Mouse (Mus musculus) heart, adult 2 months (tissue): ENCODE data around the gene Agpat2. TPM values are rescaled to one million over a fixed set of nuclear protein-coding genes. Genes with fewer than 3 reads are reported as not detected.

ENCODE experiments used
- DNase-seq, 2 experiments: peaks; one replicate each; pipeline ENCODE4 v3.0.0; 2021
- H3K27ac ChIP-seq: fragments of 200-600 bp; 2 replicates; pipeline ENCODE4 v1.8.1; 2022
- H3K27me3 ChIP-seq: fragments of 200-500 bp; 2 replicates; pipeline ENCODE4 v1.6.1; 2012; ENCODE audit warnings: mild to moderate bottlenecking, low read length, inconsistent platforms, mixed read lengths; ENCODE audit not compliant: control insufficient read depth, insufficient read depth
- H3K36me3 ChIP-seq: fragments of 200-500 bp; 2 replicates; pipeline ENCODE4 v1.6.1; 2012; ENCODE audit warnings: low read length, inconsistent platforms; ENCODE audit not compliant: control insufficient read depth, insufficient read depth
- H3K4me1 ChIP-seq: fragments of 200-500 bp; 2 replicates; pipeline ENCODE4 v1.6.1; 2011; ENCODE audit warnings: low read length; ENCODE audit not compliant: control insufficient read depth, insufficient read depth
- H3K4me3 ChIP-seq: fragments of 200-600 bp; 2 replicates; pipeline ENCODE4 v1.8.1; 2022
- H3K79me2 ChIP-seq: fragments of 200-500 bp; replicated peaks from 2 replicates; pipeline ENCODE4 v1.6.1; 2012; ENCODE audit warnings: mild to moderate bottlenecking, inconsistent platforms, low read length, moderate library complexity, mixed read lengths; ENCODE audit not compliant: control insufficient read depth, insufficient read depth
- H3K9ac ChIP-seq: fragments of 200-500 bp; 2 replicates; pipeline ENCODE4 v1.6.1; 2012; ENCODE audit warnings: low read depth, mild to moderate bottlenecking, control low read depth, inconsistent platforms, low read length, mixed read lengths
- CTCF ChIP-seq: fragments of 200-600 bp; IDR thresholded peaks from 2 replicates; pipeline ENCODE4 v1.8.1; 2022; ENCODE audit warnings: antibody characterized with exemption, mild to moderate bottlenecking, moderate library complexity
- EP300 ChIP-seq: fragments of 200-500 bp; IDR thresholded peaks from 2 replicates; pipeline ENCODE4 v1.6.1; 2011; ENCODE audit warnings: low read depth, low read length, control low read depth; ENCODE audit not compliant: insufficient read depth
- POLR2A ChIP-seq: fragments of 200-500 bp; IDR thresholded peaks from 2 replicates; pipeline ENCODE4 v1.6.1; 2011; ENCODE audit warnings: mild to moderate bottlenecking, low read depth, low read length, control low read depth; ENCODE audit not compliant: insufficient read depth
- WGBS: fragments of 180-500 bp; shearing (Covaris S2); methylation state at CpG from one replicate; pipeline ENCODE4 v1.1.7; 2018; 5-methylcytosine and 5-hydroxymethylcytosine counted together
- intact Hi-C: fragments of 180-260 bp; cut with DNase I; formaldehyde crosslinking; loops from one replicate; pipeline ENCODE4 v1.15.1; 2025
- long read RNA-seq: library from polyadenylated mRNA; stranded (forward); transcript quantifications from one replicate; pipeline ENCODE4 v2.0.0, GENCODE M21; 2021
- polyA plus RNA-seq: library from polyadenylated mRNA; depleted of rRNA; stranded (reverse); fragments of >200 nt; gene quantifications from 2 replicates; pipeline ENCODE4 v1.2.3, GENCODE M21; 2012; rRNA removed
- total RNA-seq, 2 experiments: library from RNA; stranded (reverse); gene quantifications; 2 replicates each; pipeline ENCODE4 v1.2.3; 2021

The Agpat2 gene
- total RNA-seq (10 to 100 TPM; 52.8 to 59.2 TPM), polyA plus RNA-seq (117 and 142 TPM in 2 replicates)
- long read RNA-seq, transcript Agpat2-202 (6 exons, 1,273 nt), result minor isoform, 8 of 80 reads
- long read RNA-seq, transcript Agpat2-201 (6 exons, 1,489 nt), result major isoform, 55 of 80 reads
- long read RNA-seq, partial matches to known transcripts, result 14 of 80 reads
- long read RNA-seq, other reads (novel, unspliced or antisense), result 0 of 80 reads

DNA sequence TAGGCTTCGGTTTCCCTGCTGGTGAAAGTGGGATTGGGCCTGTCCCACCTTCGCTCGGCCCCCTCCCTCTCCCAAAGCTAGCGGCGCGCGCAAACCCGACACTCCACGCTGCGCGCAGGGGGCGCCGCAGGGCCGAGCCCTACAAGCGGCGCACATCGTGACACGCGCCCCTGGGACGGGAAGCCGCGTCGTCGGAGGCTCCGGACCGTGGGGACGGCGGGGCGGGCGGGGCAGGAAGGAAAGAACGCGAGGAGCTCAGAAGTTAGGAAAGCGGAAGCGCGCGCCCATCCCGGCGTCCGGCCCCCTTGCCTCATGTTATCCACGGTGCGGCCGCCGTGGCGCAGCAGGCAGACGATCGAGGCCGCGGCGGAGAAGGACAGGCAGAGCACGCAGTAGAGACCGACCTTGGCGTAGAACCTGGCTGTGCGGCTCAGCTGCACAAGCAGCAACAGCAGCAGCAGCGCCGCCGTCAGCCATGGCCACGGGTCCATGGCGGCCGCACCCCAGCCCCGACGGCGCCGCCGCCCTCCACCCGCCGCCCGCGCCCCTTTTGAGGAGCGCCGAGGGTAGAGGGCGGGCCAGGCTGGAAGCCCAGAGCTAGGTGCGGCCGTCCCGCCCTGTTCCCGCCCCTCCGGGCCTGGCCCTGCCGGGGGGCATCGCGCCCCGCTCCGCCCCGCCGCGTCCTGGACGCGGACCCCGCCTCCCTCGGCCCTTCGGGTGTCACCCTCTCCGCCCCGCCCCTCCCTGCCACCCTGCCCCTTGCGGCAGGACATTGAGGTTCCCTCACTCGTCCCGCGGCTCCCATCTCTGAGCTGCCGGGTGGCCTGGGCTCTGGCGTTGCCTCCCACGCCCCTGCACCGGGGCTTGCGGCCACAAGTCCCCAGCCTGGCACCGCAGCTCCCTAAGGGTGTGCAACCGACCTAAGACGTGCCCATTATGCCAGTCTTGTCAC, at the start of gene Agpat2:
Agpat2 (minus strand) TSS at position 698 of the 952 bp plus-strand sequence.
- under 1% methylated on average over 97 of the region's 103 CpGs for WGBS
- H3K4me1 ChIP-seq, result peaks cover 4% of the 10 kb centered on the region
- DNase-seq, result peak; percentile 86 to 90
- H3K27me3 ChIP-seq, result no peaks in the 10 kb centered on the region
- no peaks in the 10 kb centered on the region for H3K36me3 ChIP-seq
- no peaks in the 10 kb centered on the region for H3K79me2 ChIP-seq
- TF ChIP-seq EP300 (no peak), POLR2A (peak; percentile 64; the same call in 1 of the 2 replicates), CTCF (peak; percentile 58)
- H3K9ac ChIP-seq, result peak within 1 kb of the TSS; percentile 95
- H3K4me3 ChIP-seq, result peak within 1 kb of the TSS; percentile 79
- peak within 1 kb of the TSS; percentile 67 for H3K27ac ChIP-seq
- intact Hi-C loops, result loop anchor here (2.0 kb wide), 1 partner anchor 37 kb away; no protein-coding TSS in a partner anchor

DNA sequence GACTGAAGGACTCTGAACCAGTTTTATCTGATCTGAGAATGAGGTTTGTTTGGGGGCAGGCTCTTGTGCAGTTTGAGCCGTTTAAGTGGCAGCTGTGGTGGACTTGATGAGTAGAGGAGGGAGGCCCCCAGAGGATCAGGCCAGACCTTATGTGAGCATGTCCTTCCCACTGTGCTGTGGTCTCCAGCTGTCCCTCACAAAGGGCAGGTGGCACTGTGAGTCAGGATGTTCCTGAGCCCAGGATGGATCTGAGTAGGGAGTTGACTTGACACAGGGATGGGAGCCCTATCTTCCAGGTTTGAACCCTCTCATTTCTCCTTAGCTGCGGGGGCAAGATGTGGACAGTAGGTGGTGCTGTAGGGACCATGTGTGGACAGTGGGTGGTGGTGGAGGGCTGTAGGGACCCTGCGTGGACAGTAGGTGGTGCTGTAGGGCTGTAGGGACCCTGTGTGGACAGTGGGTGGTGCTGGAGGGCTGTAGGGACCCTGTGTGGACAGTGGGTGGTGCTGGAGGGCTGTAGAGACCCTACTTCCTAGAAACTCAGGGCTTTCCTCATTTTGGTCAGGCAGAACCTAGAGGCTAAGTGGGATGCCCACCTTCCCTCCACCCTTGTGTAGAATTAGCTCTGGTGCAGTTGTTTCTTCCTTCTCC, 42.6 kb upstream of the Agpat2 start:
- H3K27ac ChIP-seq, result no peak overlapping the region
- peak; percentile 71 to 74 for DNase-seq
- intact Hi-C loops, result loop anchor here (5.0 to 10.0 kb wide), 3 partner anchors 258 to 591 kb away; partner anchors contain the start of gene Surf6
- WGBS, result 13% methylated on average over 3 of the region's 3 CpGs
- peak; percentile 99 for TF ChIP-seq EP300
- TF ChIP-seq POLR2A, result no peak; the same call in 1 of the 2 replicates
- TF ChIP-seq CTCF, result peak; percentile 84
- no peaks in the 10 kb centered on the region for H3K79me2 ChIP-seq
- no peaks in the 10 kb centered on the region for H3K27me3 ChIP-seq
- H3K4me1 ChIP-seq, result peaks cover 3% of the 10 kb centered on the region; the same call in 1 of the 2 replicates
- H3K9ac ChIP-seq, result no peak overlapping the region
- H3K4me3 ChIP-seq, result no peak overlapping the region
- H3K36me3 ChIP-seq, result no peaks in the 10 kb centered on the region

- Histone ChIP-seq H3K27me3 (no peaks in the 10 kb centered on the region), H3K4me1 (peaks cover 8% of the 10 kb centered on the region), H3K9ac (no peak overlapping the region), H3K27ac (no peak overlapping the region), H3K36me3 (peaks cover under 1% of the 10 kb centered on the region; the same call in 1 of the 2 replicates), H3K79me2 (no peaks in the 10 kb centered on the region), H3K4me3 (no peak overlapping the region)
- intact Hi-C loops, result loop anchor here (10.0 kb wide), 1 partner anchor 261 kb away; the partner anchor contains the start of gene Surf6
- WGBS, result 69% methylated on average over 2 of the region's 2 CpGs
- TF ChIP-seq EP300 (no peak), CTCF (peak; percentile 52), POLR2A (no peak)
- DNase-seq, result no peak
Measured at GRCm38 (mm10) chr2:26643942-26644341, 39.7 kb upstream of the Agpat2 start.

DNA sequence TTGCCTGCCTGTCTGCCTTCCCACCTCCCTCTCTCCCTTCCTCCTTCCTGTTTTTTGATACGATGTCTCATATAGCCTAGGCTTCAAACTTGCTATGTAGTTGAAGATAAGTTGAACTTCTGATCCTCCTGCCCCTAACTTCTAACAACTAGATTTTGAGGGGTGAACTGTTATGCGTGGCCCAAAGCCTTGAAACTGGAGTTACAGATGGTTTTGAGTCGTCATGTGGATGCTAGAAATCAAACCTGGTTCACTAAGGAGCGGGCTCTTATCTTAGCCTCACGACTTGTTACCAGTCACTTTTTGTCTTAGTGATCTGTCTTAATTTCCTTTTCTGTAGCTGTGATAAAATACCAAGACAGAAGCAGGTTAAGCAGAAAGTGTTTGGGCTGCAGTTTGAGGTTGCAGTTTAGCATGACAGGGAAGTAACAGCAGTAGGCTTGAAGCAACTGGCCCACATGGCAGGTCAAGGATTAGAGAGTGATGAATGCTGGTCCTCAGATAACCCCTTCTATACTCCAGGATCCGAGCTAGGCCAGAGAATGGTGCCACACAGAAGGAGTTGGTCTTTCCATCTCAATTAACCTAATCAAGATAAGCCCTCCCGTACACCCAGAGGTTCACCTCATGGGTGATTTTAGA, 36.9 kb upstream of the Agpat2 start:
- WGBS, result 74% methylated on average over 7 of the region's 7 CpGs
- Histone ChIP-seq H3K9ac (no peak overlapping the region), H3K27ac (peak overlapping the region; percentile 88), H3K4me3 (no peak overlapping the region), H3K27me3 (no peaks in the 10 kb centered on the region), H3K79me2 (no peaks in the 10 kb centered on the region), H3K4me1 (peaks cover 12% of the 10 kb centered on the region), H3K36me3 (peaks cover 7% of the 10 kb centered on the region)
- TF ChIP-seq EP300 (no peak), POLR2A (no peak), CTCF (no peak)
- intact Hi-C loops, result loop anchor here (2.0 to 10.0 kb wide), 3 partner anchors 38 to 264 kb away; partner anchors contain the start of genes Sec16a and Surf6
- no peak for DNase-seq
